Mouse (Mus musculus) MEL (cell line): Measurements from ENCODE around the gene Efna5. TPM values are rescaled to one million over a fixed set of nuclear protein-coding genes. Genes with fewer than 3 reads are reported as not detected.

Source experiments
- DNase-seq: peaks from one replicate; pipeline ENCODE4 v3.0.0; 2011; ENCODE audit warnings: low read depth, low spot score
- H3K27ac ChIP-seq: 2 replicates; pipeline ENCODE4 v1.5.1; 2012; ENCODE audit warnings: low read depth, mild to moderate bottlenecking, control low read depth, low read length, moderate library complexity; ENCODE audit not compliant: control insufficient read depth
- H3K27me3 ChIP-seq, 2 experiments: fragments of 150-350 bp in 1 of 2; sonication (generic) in 1 of 2; 2 replicates each; pipeline ENCODE4 v1.6.1; 2012; ENCODE audit warnings: low read length in 2 of 2, mild to moderate bottlenecking in 2 of 2, improper control_type of control experiment in 1 of 2, moderate library complexity in 1 of 2; ENCODE audit not compliant: insufficient read depth in 2 of 2, control insufficient read depth in 1 of 2
- H3K36me3 ChIP-seq, 2 experiments: 2 replicates each; pipeline ENCODE4 v1.6.1; 2012 to 2014; ENCODE audit warnings: low read length in 2 of 2, improper control_type of control experiment in 1 of 2, inconsistent platforms in 1 of 2, mild to moderate bottlenecking in 1 of 2; ENCODE audit not compliant: insufficient read depth in 2 of 2, control insufficient read depth in 1 of 2
- H3K4me1 ChIP-seq, 2 experiments: fragments of 150-350 bp in 1 of 2; sonication (generic) in 1 of 2; 2 replicates each; pipeline ENCODE4 v1.6.1; 2012; ENCODE audit warnings: low read length in 2 of 2, improper control_type of control experiment in 1 of 2, mild to moderate bottlenecking in 1 of 2; ENCODE audit not compliant: insufficient read depth in 2 of 2, control insufficient read depth in 1 of 2
- H3K4me3 ChIP-seq, 2 experiments: fragments of 150-350 bp in 1 of 2; sonication (generic) in 1 of 2; 2 replicates each; pipeline ENCODE4 v1.5.1; 2012; ENCODE audit warnings: low read depth in 2 of 2, low read length in 2 of 2, mild to moderate bottlenecking in 2 of 2, moderate library complexity in 2 of 2, control low read depth in 1 of 2, improper control_type of control experiment in 1 of 2; ENCODE audit not compliant: control insufficient read depth in 1 of 2, insufficient read depth in 1 of 2
- H3K79me2 ChIP-seq: 2 replicates; pipeline ENCODE4 v1.6.1; 2012; ENCODE audit warnings: mild to moderate bottlenecking, low read length, moderate library complexity; ENCODE audit not compliant: control insufficient read depth, poor library complexity, insufficient read depth
- H3K9ac ChIP-seq: 2 replicates; pipeline ENCODE4 v1.6.1; 2012; ENCODE audit warnings: low read depth, mild to moderate bottlenecking, control low read depth, low read length, moderate library complexity; ENCODE audit not compliant: control insufficient read depth, poor library complexity, severe bottlenecking
- H3K9me3 ChIP-seq: fragments of 150-350 bp; sonication (generic); replicated peaks from 2 replicates; pipeline ENCODE4 v1.6.1; 2012; ENCODE audit warnings: mild to moderate bottlenecking, low read length, improper control_type of control experiment, moderate library complexity; ENCODE audit not compliant: insufficient read depth
- CHD1 ChIP-seq: IDR thresholded peaks from 2 replicates; pipeline ENCODE4 v1.6.1; 2012; ENCODE audit warnings: low read depth, mild to moderate bottlenecking, inconsistent platforms, low read length, improper control_type of control experiment
- CTCF ChIP-seq, 3 experiments: IDR thresholded peaks in 2 of 3; conservative IDR thresholded peaks in 1 of 3; 2 replicates each; pipeline ENCODE4 v1.5.1; 2011 to 2012; ENCODE audit warnings: low read length in 3 of 3, low read depth in 2 of 3, mild to moderate bottlenecking in 2 of 3, improper control_type of control experiment in 1 of 3, inconsistent platforms in 1 of 3, mixed read lengths in 1 of 3, moderate library complexity in 1 of 3; ENCODE audit not compliant: control insufficient read depth in 1 of 3, insufficient read depth in 1 of 3, poor library complexity in 1 of 3, severe bottlenecking in 1 of 3
- E2F4 ChIP-seq: IDR thresholded peaks from 2 replicates; pipeline ENCODE4 v1.6.1; 2011; ENCODE audit warnings: low read depth, low read length, improper control_type of control experiment, borderline replicate concordance
- ELF1 ChIP-seq: IDR thresholded peaks from 2 replicates; pipeline ENCODE4 v1.6.1; 2014; ENCODE audit warnings: low read depth, mild to moderate bottlenecking, inconsistent platforms, low read length, improper control_type of control experiment, moderate library complexity
- ETS1 ChIP-seq: IDR thresholded peaks from 2 replicates; pipeline ENCODE4 v1.6.1; 2012; ENCODE audit warnings: low read depth, mild to moderate bottlenecking, inconsistent platforms, low read length, improper control_type of control experiment, moderate library complexity
- HCFC1 ChIP-seq: IDR thresholded peaks from 2 replicates; pipeline ENCODE4 v1.6.1; 2012; ENCODE audit warnings: low read depth, mild to moderate bottlenecking, inconsistent platforms, low read length, improper control_type of control experiment, moderate library complexity
- MAFK ChIP-seq: IDR thresholded peaks from 2 replicates; pipeline ENCODE4 v1.6.1; 2011; ENCODE audit warnings: low read depth, mild to moderate bottlenecking, low read length, improper control_type of control experiment, borderline replicate concordance
- MAX ChIP-seq: IDR thresholded peaks from 2 replicates; pipeline ENCODE4 v1.6.1; 2011; ENCODE audit warnings: low read length, improper control_type of control experiment
- MAZ ChIP-seq: IDR thresholded peaks from 2 replicates; pipeline ENCODE4 v1.6.1; 2012; ENCODE audit warnings: low read depth, mild to moderate bottlenecking, inconsistent platforms, low read length, improper control_type of control experiment
- MYB ChIP-seq: IDR thresholded peaks from 2 replicates; pipeline ENCODE4 v1.6.1; 2011; ENCODE audit warnings: mild to moderate bottlenecking, low read depth, low read length, improper control_type of control experiment
- POLR2AphosphoS2 ChIP-seq: IDR thresholded peaks from 2 replicates; pipeline ENCODE4 v1.6.1; 2011; ENCODE audit warnings: low read length, improper control_type of control experiment
- POLR2AphosphoS5 ChIP-seq: IDR thresholded peaks from 2 replicates; pipeline ENCODE4 v1.6.1; 2012; ENCODE audit warnings: low read depth, borderline replicate concordance, mild to moderate bottlenecking, inconsistent platforms, low read length, moderate library complexity, mixed read lengths
- RAD21 ChIP-seq: IDR thresholded peaks from 2 replicates; pipeline ENCODE4 v1.6.1; 2011; ENCODE audit warnings: mild to moderate bottlenecking, low read depth, low read length, improper control_type of control experiment
- USF1 ChIP-seq: IDR thresholded peaks from 2 replicates; pipeline ENCODE4 v1.6.1; 2014; ENCODE audit warnings: low read depth, mild to moderate bottlenecking, inconsistent platforms, low read length, improper control_type of control experiment, moderate library complexity
- ZMIZ1 ChIP-seq: IDR thresholded peaks from 2 replicates; pipeline ENCODE4 v1.6.1; 2012; ENCODE audit warnings: low read depth, mild to moderate bottlenecking, inconsistent platforms, low read length, improper control_type of control experiment, moderate library complexity
- ZNF384 ChIP-seq: IDR thresholded peaks from 2 replicates; pipeline ENCODE4 v1.6.1; 2012; ENCODE audit warnings: low read depth, mild to moderate bottlenecking, inconsistent platforms, low read length, improper control_type of control experiment
- polyA plus RNA-seq, 2 experiments: library from polyadenylated mRNA; stranded (reverse) in 1 of 2; unstranded in 1 of 2; fragments of >175 nt in 1 of 2; fragments of >200 nt in 1 of 2; gene quantifications; 2 replicates each; pipeline versions ENCODE4 v1.2.1 to v1.2.4; 2012; ENCODE audit warnings: low replicate concordance in 2 of 2, low read depth in 1 of 2; ENCODE audit not compliant: insufficient read length in 2 of 2, insufficient read depth in 1 of 2, missing spikeins in 1 of 2
- total RNA-seq: library from RNA; depleted of rRNA; stranded (reverse); fragments of 300-350 nt; gene quantifications from 2 replicates; pipeline ENCODE4 v1.2.3, GENCODE M21; 2012

The Efna5 gene
- total and polyA plus RNA-seq, 3 experiments: not detected

- no peak overlapping the region for H3K27ac ChIP-seq
- TF ChIP-seq MAZ: no peak
- no peak for TF ChIP-seq USF1
- TF ChIP-seq ZMIZ1: no peak
- TF ChIP-seq MYB: no peak
- no peak for TF ChIP-seq ELF1
- no peak for TF ChIP-seq MAX
- TF ChIP-seq POLR2AphosphoS5: no peak
- TF ChIP-seq, all 39 proteins: peak for 0
- no peak overlapping the region for H3K4me3 ChIP-seq
- no peak for DNase-seq
- no peaks in the 10 kb centered on the region for H3K9me3 ChIP-seq
- no peaks in the 10 kb centered on the region for H3K79me2 ChIP-seq
- H3K36me3 ChIP-seq: peaks cover 0 to 1% of the 10 kb centered on the region in 2 experiments; a peak in 1 of 4 replicates
- no peak overlapping the region for H3K9ac ChIP-seq
- H3K27me3 ChIP-seq: no peaks in the 10 kb centered on the region
- H3K4me1 ChIP-seq: no peaks in the 10 kb centered on the region; a peak in 1 of 4 replicates
Observed at GRCm38 (mm10) chr17:62657832-62658630, 223.1 kb downstream of the Efna5 start.

GRCm38 (mm10) chr17:62657051-62657450, 224.1 kb downstream of the Efna5 start:
- no peak for TF ChIP-seq ETS1
- no peak for TF ChIP-seq MAFK
- no peak for TF ChIP-seq POLR2AphosphoS2
- no peak for TF ChIP-seq RAD21
- no peak for TF ChIP-seq CHD1
- TF ChIP-seq MYB: no peak
- TF ChIP-seq HCFC1: no peak
- TF ChIP-seq CTCF (IDR thresholded peaks at IDR 0.05 in 2 of 3, conservative IDR thresholded peaks at IDR 0.05 in 1 of 3; ENCODE audit: control insufficient read depth in 1 of 3, insufficient read depth in 1 of 3, low read depth in 2 of 3, low read length in 3 of 3, poor library complexity in 1 of 3, severe bottlenecking in 1 of 3): no peak
- TF ChIP-seq POLR2AphosphoS5: no peak
- TF ChIP-seq ZNF384: no peak
- TF ChIP-seq E2F4: no peak
- Histone ChIP-seq H3K4me3 (no peak overlapping the region), H3K36me3 (peaks cover 0 to 6% of the 10 kb centered on the region in 2 experiments; a peak in 1 of 4 replicates), H3K9me3 (no peaks in the 10 kb centered on the region), H3K27ac (no peak overlapping the region), H3K79me2 (no peaks in the 10 kb centered on the region), H3K4me1 (peaks cover 0 to 3% of the 10 kb centered on the region in 2 experiments; a peak in 1 of 4 replicates), H3K27me3 (no peaks in the 10 kb centered on the region), H3K9ac (no peak overlapping the region)
- DNase-seq: no peak
